Mouse (Mus musculus): ENCODE results near the gene Sbno1. TPM values are rescaled to one million over a fixed set of nuclear protein-coding genes. Genes with fewer than 3 reads are reported as not detected.
A peak's percentile ranks its signal among the peaks of the same experiment; 100 is the strongest.

The Sbno1 gene
- polyA plus RNA-seq, 1 experiment from 2014 or later, result 65.5 TPM

- peaks cover 32% of the 10 kb centered on the region for H3K4me1 ChIP-seq (replicated peaks)
- H3K36me3 ChIP-seq, result peaks cover 94% of the 10 kb centered on the region
- H3K9ac ChIP-seq, result no peak overlapping the region
- ATAC-seq (replicated peaks; ENCODE audit: insufficient number of reproducible peaks, insufficient read depth, low FRiP score, low read depth), result 0 out of 2 replicates have a peak, but pooled peaks have one; percentile 23
- peak overlapping the region; percentile 60 for H3K27ac ChIP-seq
- no peak overlapping the region for H3K4me3 ChIP-seq
- no peak overlapping the region for H3K4me2 ChIP-seq
- 68% methylated on average over 13 of the region's 13 CpGs for WGBS
- H3K27me3 ChIP-seq, result no peaks in the 10 kb centered on the region
- no peaks in the 10 kb centered on the region for H3K9me3 ChIP-seq (replicated peaks)
These were observed 27.7 kb upstream of the Sbno1 start for GRCm38 (mm10) chr5:124453339-124454081.

GRCm38 (mm10) chr5:124452494-124453228, 26.9 kb upstream of the Sbno1 start:
- ATAC-seq (replicated peaks; ENCODE audit: insufficient number of reproducible peaks, insufficient read depth, low FRiP score, low read depth), result no peak
- no peak overlapping the region for H3K9ac ChIP-seq
- H3K9me3 ChIP-seq (replicated peaks), result no peaks in the 10 kb centered on the region
- no peak overlapping the region for H3K4me2 ChIP-seq
- 67% methylated on average over 15 of the region's 15 CpGs for WGBS
- peaks cover 92% of the 10 kb centered on the region for H3K36me3 ChIP-seq
- H3K27me3 ChIP-seq, result no peaks in the 10 kb centered on the region
- no peak overlapping the region for H3K4me3 ChIP-seq
- peak overlapping the region; percentile 60 for H3K27ac ChIP-seq
- peaks cover 36% of the 10 kb centered on the region for H3K4me1 ChIP-seq (replicated peaks)

- Histone ChIP-seq H3K9ac (peak overlapping the region; percentile 10; the same call in 1 of the 2 replicates), H3K4me1 (replicated peaks) (peaks cover 51% of the 10 kb centered on the region), H3K36me3 (peaks cover 80% of the 10 kb centered on the region), H3K4me2 (no peak overlapping the region), H3K27ac (peak overlapping the region; percentile 49; the same call in 1 of the 2 replicates), H3K9me3 (replicated peaks) (no peaks in the 10 kb centered on the region), H3K4me3 (no peak overlapping the region), H3K27me3 (no peaks in the 10 kb centered on the region)
- ATAC-seq (replicated peaks; ENCODE audit: insufficient number of reproducible peaks, insufficient read depth, low FRiP score, low read depth), result no peak
- WGBS, result 78% methylated on average over 16 of the region's 16 CpGs
These were observed 25.0 kb upstream of the Sbno1 start for GRCm38 (mm10) chr5:124450641-124451340.

GRCm38 (mm10) chr5:124450051-124450450, 24.2 kb upstream of the Sbno1 start:
- 58% methylated on average over 7 of the region's 7 CpGs for WGBS
- no peaks in the 10 kb centered on the region for H3K27me3 ChIP-seq
- no peak overlapping the region for H3K4me2 ChIP-seq
- no peaks in the 10 kb centered on the region for H3K9me3 ChIP-seq (replicated peaks)
- peak overlapping the region; percentile 10; the same call in 1 of the 2 replicates for H3K9ac ChIP-seq
- peaks cover 75% of the 10 kb centered on the region for H3K36me3 ChIP-seq
- ATAC-seq (replicated peaks; ENCODE audit: insufficient number of reproducible peaks, insufficient read depth, low FRiP score, low read depth), result no peak
- H3K4me1 ChIP-seq (replicated peaks), result peaks cover 51% of the 10 kb centered on the region
- no peak overlapping the region for H3K4me3 ChIP-seq
- H3K27ac ChIP-seq, result peak overlapping the region; percentile 49

GRCm38 (mm10) chr5:124449494-124449893, 23.7 kb upstream of the Sbno1 start:
- no peaks in the 10 kb centered on the region for H3K9me3 ChIP-seq (replicated peaks)
- 62% methylated on average over 6 of the region's 6 CpGs for WGBS
- H3K27me3 ChIP-seq, result no peaks in the 10 kb centered on the region
- peaks cover 57% of the 10 kb centered on the region for H3K4me1 ChIP-seq (replicated peaks)
- H3K36me3 ChIP-seq, result peaks cover 70% of the 10 kb centered on the region
- H3K9ac ChIP-seq, result no peak overlapping the region
- no peak overlapping the region for H3K4me2 ChIP-seq
- H3K27ac ChIP-seq, result peak overlapping the region; percentile 49
- H3K4me3 ChIP-seq, result no peak overlapping the region
- no peak for ATAC-seq (replicated peaks; ENCODE audit: insufficient number of reproducible peaks, insufficient read depth, low FRiP score, low read depth)

- ATAC-seq (replicated peaks; ENCODE audit: insufficient number of reproducible peaks, insufficient read depth, low FRiP score, low read depth), result peak; percentile 70
- peak overlapping the region; percentile 94 for H3K4me3 ChIP-seq
These were observed 20.6 kb upstream of the Sbno1 start for GRCm38 (mm10) chr5:124446301-124446881.

GRCm38 (mm10) chr5:124445621-124446293, 20.0 kb upstream of the Sbno1 start:
- Histone ChIP-seq H3K27me3 (no peaks in the 10 kb centered on the region), H3K4me2 (peak overlapping the region; percentile 90), H3K36me3 (peaks cover 34% of the 10 kb centered on the region), H3K4me1 (replicated peaks) (peaks cover 50% of the 10 kb centered on the region), H3K27ac (peak overlapping the region; percentile 93), H3K4me3 (peak overlapping the region; percentile 94), H3K9me3 (replicated peaks) (no peaks in the 10 kb centered on the region), H3K9ac (peak overlapping the region; percentile 95)
- WGBS, result under 1% methylated on average over 45 of the region's 77 CpGs
- peak; percentile 50 for ATAC-seq (replicated peaks; ENCODE audit: insufficient number of reproducible peaks, insufficient read depth, low FRiP score, low read depth)

More at GRCm38 (mm10) chr5:124446301-124446881, 20.6 kb upstream of the Sbno1 start:
- Histone ChIP-seq H3K9ac (peak overlapping the region; percentile 95), H3K27ac (peak overlapping the region; percentile 93), H3K27me3 (no peaks in the 10 kb centered on the region), H3K4me1 (replicated peaks) (peaks cover 47% of the 10 kb centered on the region), H3K36me3 (peaks cover 41% of the 10 kb centered on the region), H3K9me3 (replicated peaks) (no peaks in the 10 kb centered on the region), H3K4me2 (peak overlapping the region; percentile 90)
- WGBS, result under 1% methylated on average over 15 of the region's 15 CpGs

- Histone ChIP-seq H3K27ac (peak overlapping the region; percentile 93), H3K27me3 (no peaks in the 10 kb centered on the region), H3K36me3 (peaks cover 26% of the 10 kb centered on the region), H3K4me2 (peak overlapping the region; percentile 90), H3K4me3 (peak overlapping the region; percentile 94), H3K9ac (peak overlapping the region; percentile 95), H3K4me1 (replicated peaks) (peaks cover 45% of the 10 kb centered on the region), H3K9me3 (replicated peaks) (no peaks in the 10 kb centered on the region)
- 3% methylated on average over 45 of the region's 66 CpGs for WGBS
- peak; percentile 86 for ATAC-seq (replicated peaks; ENCODE audit: insufficient number of reproducible peaks, insufficient read depth, low FRiP score, low read depth)
These were observed 19.1 kb upstream of the Sbno1 start for GRCm38 (mm10) chr5:124444661-124445561.

GRCm38 (mm10) chr5:124444208-124444607, 18.4 kb upstream of the Sbno1 start:
- 73% methylated on average over 3 of the region's 3 CpGs for WGBS
- no peaks in the 10 kb centered on the region for H3K9me3 ChIP-seq (replicated peaks)
- peaks cover 39% of the 10 kb centered on the region for H3K4me1 ChIP-seq (replicated peaks)
- peak overlapping the region; percentile 93; the same call in 1 of the 2 replicates for H3K27ac ChIP-seq
- peak overlapping the region; percentile 90 for H3K4me2 ChIP-seq
- H3K36me3 ChIP-seq, result peaks cover 20% of the 10 kb centered on the region
- H3K9ac ChIP-seq, result no peak overlapping the region
- no peaks in the 10 kb centered on the region for H3K27me3 ChIP-seq
- no peak for ATAC-seq (replicated peaks; ENCODE audit: insufficient number of reproducible peaks, insufficient read depth, low FRiP score, low read depth)
- peak overlapping the region; percentile 94 for H3K4me3 ChIP-seq

GRCm38 (mm10) chr5:124442628-124443027, 16.8 kb upstream of the Sbno1 start:
- Histone ChIP-seq H3K4me2 (no peak overlapping the region), H3K36me3 (peaks cover 6% of the 10 kb centered on the region), H3K4me3 (no peak overlapping the region), H3K9ac (no peak overlapping the region), H3K4me1 (replicated peaks) (peaks cover 38% of the 10 kb centered on the region), H3K27ac (no peak overlapping the region), H3K27me3 (no peaks in the 10 kb centered on the region), H3K9me3 (replicated peaks) (no peaks in the 10 kb centered on the region)
- WGBS, result 60% methylated on average over 2 of the region's 2 CpGs
- ATAC-seq (replicated peaks; ENCODE audit: insufficient number of reproducible peaks, insufficient read depth, low FRiP score, low read depth), result no peak

Measured in heart, embryonic 15.5 days (tissue).